Mouse (Mus musculus): ENCODE results near the gene Kcnn1.
"Not testable (repeated sequence)": the region's sequence is repeated elsewhere in the genome, so short reads cannot be mapped to it uniquely, and the experiment has no call there.

The Kcnn1 gene

DNA sequence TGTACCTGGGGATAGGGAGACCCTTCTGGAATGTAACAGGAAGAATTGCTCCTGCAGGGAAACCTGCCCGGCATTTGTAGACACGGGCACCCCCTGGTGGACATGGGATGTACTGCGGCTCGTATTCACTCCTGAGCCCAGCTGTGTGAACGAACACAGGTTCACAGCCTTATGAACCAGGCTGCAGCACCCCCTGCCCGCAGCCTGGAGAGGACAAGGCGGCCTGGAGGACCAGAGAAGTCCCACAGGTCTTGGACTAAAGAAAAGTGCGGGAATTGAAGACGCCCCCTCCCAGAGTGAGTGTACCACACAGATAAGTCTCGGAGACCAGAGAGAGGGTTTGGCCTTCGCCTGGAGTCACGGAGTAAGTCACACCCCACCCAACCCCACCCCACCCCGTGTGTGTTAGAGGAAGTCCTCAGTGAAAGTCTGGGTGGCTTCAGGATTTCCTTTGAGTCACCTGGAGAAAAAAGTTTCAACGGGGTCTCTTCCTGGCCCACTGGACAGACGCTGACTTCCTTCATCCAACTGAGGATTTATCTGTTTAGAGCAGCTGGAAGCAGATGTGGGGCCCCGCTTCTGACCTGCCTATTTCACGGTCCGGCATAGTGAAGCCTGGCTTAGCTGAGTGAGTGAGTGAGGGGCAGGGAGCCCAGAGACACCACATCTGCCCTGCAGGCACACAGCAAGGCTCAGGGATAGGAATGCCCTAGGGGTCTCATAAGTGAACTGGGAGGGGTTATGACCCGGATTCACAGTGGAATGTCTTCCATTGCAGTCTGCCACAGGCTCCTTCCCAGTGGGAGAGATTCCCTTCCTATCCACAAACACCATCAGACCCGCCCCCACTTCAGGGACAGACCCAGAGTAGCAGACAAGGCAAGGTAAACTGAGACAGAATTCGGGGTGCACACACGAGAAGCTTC lies 21.6 kb downstream of the Kcnn1 start:
- DNase-seq (ENCODE audit: low spot score), result peak; percentile 93

DNA sequence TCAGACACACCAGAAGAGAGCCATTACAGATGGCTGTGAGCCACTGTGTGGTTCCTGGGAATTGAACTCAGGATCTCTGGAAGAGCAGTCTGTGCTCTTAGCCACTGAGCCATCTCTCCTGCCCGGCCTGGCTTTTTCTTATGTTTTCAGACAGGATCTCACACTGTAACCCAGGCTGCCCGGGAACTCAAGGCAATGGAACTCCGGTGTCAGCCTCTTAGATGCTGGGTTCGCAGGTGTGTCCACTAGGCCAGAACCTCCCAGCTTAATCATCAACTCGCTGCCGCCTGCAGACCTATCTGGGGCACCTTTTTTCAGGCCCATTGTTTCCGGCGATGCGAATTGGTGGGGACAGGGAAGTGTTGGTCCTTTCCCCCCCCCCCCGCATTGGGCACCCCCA lies 22.5 kb downstream of the Kcnn1 start:
- peak; percentile 37 for DNase-seq (ENCODE audit: low spot score)

DNA sequence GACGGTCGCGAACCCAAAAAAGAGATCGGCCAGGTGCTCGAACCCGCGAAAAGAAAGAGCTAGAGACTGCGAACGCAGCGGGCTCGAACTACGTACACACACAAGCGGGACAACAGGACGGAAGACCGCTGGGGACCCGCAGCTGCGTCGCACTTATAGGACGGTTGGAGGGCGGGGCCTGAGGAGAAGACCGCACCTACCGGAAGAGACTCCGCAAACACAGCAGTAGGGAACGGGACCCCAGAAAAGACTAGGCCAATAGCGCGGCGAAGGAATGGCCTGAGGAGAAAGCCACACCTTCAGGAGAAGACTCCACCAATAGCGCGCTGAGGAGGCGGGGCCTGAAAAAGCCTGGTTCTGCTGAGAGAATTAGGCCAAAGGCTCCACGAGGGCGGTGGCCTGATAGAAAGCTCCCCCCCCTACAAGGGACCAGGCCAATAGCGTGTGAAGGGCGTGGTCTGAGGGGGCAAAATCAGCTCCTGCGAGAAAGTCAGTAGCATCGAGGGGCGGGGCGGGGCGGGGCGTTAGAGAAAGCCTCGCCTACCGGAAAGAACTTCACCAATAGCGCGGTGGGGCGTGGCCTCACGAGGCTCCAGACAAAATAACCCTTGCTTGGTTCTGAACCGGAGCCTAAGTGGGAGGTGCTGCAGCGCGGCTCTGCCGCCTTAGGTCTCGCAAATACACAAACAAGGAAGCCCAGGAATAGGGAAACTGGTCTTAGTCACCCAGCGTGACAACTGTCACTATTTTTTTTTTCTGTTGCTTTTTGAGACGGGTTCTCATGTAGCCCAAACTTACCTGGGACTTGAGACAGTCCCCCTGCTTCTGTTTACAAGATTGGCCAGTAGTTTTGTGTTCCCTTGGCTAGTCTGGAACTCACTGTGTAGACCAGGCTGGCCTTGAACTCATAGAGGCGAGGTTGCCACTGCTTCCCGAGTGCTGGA lies 23.4 kb downstream of the Kcnn1 start, which contains the start of gene Arrdc2:
TSS of gene Arrdc2 (minus strand) at position 313 of the 944 bp plus-strand sequence.
- peak; percentile 100 for DNase-seq (ENCODE audit: low spot score)

DNA sequence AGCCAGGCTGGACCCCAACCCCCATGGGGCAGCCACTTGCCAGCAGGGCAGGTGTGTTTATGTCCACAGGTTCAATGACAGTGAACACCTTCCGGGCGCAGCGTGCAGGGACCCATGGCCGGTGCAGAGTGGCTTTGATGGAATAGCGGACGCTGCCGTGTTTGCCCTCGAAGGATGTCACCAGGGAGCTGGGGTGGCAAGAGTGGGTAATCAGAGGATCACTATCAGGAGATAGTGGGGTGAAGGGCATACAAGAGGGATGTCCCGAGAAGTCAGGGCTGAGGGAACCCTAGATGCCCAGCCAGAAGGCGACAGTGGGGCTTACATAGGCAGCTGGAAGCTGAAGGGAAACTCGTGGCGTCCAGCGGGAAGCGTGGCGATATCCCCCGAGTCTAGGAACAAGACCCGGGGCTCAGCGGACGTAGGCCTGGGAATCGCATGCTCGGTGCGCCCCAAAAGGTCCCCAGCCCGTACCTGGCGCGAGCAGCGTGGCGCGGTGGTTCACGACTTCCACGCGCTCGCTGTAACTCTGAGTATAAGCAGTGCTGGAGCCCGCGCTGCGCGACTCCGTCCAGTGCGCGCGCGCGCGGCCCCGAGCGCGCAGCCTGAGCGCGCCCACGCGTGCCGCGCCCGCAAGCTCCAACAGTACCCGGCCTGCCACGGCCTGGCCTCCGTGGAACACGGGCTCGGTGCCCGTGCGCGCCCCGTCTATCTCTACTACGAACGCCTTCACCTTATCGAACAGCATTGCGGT lies 24.2 kb downstream of the Kcnn1 start:
- no peak for DNase-seq (ENCODE audit: low spot score)

DNA sequence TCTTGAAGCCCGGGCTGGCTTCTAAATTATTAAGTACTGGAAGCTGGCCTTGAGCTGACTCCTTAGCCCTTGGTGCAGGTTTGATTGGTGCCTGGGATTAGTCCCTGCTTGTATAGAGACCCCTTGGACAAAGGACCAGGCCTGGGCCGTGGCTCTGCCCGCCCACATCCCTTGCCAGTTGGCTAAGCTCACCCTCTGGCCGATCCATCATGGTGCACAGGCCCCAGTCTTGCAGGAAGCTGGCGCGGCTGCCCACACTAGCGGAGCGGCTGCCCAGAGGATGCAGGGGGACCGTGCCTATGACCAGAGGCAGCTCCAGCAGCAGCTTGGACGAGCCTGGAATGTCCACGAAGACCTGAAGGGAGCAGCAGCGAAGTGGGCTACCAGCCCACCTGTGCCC lies 26.4 kb downstream of the Kcnn1 start:
- DNase-seq (ENCODE audit: low spot score), result no peak

DNA sequence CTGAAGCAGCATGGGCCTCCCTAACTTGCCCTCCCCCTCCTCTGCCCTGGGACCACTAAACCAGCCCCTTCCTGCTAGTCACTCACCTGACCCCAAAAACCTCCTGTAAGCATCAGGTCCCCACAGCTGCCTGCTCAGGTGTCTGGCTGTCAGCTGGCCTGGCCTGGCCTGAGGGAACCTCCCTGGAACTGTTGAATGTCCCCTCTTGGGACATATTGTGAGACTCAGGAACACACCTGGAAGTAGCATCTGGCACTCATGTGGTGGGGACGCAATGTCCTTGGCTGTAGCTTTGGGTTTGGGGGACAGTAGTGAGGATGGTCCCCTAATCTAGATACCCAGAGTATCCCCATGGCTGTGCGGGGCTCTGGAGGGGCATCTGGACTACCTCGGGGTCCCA lies 29.0 kb downstream of the Kcnn1 start:
- DNase-seq (ENCODE audit: low spot score), result no peak

DNA sequence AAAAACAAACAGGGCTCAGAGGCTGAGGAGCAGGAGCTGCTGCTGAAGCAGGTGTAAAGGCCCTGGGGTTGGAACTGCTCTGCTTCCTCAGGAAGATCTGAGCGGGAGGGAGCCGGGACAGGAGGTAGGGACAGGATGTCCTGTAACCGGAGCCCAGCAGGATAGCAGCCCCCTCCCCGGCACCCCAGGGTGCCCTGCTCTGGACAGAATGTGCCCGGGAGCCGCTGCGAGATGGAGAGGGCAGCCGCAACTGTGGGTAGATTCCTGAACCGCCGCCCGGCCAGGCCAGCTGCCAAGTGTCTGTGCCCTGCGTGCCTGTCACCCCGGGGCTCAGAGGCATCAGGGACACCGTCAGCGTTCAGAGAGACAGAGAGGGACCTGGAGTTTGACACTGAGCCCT lies 29.5 kb downstream of the Kcnn1 start:
- no peak for DNase-seq (ENCODE audit: low spot score)

DNA sequence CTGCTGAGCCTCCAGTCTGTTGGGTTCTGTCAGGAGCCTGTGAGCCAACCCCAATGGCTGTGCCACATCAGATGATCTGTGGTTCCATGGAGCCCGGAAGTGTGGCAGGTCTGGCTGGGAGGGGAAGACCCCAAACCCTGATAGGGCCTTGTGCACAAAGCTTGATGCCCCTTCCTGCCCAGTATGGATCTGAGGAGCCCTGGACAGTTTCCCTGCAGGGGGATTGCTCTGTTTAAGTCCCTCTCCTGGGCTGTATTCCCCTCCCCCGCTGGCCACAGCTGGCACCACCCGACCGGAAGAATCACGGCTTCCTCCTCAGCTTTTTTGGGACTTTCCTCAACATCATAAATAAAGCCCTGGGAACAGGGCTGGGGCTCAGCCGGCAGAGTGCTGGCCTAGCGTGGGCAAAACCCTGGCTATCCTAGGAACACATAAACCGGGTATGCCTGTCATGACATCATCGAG lies 30.0 kb downstream of the Kcnn1 start:
- DNase-seq (ENCODE audit: low spot score), result no peak

DNA sequence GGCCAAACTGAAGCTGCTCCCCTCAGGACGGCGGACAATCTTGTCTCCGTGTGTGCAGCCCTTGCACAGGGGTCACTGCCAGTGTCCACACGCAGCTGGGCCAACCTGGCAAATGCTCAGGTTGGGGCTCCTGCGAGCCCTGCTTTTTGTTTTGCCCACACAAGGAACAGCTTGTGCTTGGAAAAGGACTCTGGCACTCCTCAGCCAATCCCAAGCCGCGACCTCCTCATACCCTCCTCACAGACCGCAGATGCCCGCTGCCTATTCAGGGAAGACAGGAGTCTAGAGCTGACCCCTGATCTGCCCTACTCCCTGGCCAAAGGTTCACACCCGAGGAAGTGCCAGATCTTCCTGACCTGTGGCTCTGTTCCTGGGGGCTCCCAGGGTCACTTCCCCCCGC lies 30.7 kb downstream of the Kcnn1 start:
- DNase-seq (ENCODE audit: low spot score), result no peak

DNA sequence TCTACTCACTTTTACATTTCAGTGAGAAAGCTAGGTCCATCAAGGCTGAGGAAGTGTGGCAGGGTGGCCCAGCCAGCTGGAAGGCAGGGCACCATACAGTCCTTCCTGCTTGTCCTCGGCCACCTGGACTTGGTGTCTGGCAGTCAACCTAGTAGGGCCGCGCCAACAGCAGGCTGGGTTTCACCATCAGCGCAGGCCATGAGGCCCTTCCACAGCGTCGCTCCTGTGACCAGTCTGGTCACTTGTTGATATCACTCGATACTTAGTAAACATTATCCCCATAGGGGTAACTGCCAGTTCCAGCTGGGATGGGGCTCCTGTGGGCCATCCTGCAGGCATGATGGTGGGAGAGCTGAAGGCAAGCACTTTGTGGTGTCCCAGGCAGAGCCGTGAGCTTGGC lies 31.5 kb downstream of the Kcnn1 start:
- no peak for DNase-seq (ENCODE audit: low spot score)

DNA sequence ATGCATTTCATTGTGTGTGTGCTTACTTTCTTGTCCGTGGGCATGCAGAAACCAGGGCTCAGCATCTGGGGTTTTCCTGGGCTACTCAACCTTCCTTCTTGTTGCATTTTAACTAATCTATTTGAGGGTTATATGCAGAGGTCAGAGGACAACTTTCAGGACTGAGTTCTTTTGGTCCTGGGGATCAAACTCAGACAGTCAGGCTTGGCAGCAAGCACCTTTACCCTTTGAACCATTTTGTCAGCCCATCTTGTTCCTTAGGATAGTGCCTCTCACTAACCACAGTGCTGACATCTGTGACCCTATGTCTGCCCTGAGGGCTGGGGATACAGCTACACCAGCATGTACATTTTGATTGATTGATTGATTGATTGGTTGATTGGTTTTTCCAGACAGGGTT lies 35.3 kb downstream of the Kcnn1 start:
- no peak for DNase-seq (ENCODE audit: low spot score)

DNA sequence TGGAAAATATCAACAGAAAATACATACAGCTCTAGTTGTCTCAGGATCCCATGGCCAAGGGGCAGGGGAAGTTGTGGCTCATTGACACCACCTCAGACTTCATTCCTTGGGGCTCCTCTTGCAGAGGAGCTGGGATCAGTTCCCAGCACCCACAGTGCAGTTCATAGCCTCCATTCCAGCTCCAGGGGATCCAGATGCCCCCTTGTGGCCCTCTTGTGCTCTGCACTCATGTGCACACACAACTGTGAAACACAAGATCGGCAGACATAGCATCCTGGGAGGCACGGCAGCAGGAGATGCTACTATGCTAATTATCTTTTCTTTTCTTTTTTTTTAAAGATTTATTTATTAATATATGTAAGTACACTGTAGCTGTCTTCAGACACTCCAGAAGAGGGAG lies 36.0 kb downstream of the Kcnn1 start:
- DNase-seq (ENCODE audit: low spot score), result no peak

DNA sequence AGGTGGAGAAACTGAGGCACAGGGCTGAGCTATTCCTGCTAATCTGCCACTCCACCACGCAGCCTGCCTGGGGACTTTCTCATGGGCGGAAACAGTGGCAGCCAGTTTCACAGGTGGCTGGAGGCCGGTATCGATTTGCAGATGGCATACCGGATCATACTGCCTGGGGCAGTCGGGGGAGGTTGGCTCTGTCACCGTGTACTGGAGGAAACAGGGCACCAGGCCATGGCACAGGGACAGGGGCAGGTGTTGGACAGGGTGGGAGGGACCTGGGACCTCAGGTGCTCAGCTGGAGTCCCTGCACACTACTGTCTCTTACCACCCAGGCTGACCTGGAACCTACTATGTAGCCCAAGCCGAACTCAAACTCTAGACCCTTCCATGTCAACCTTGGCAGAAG lies 37.2 kb downstream of the Kcnn1 start:
- DNase-seq (ENCODE audit: low spot score), result no peak

DNA sequence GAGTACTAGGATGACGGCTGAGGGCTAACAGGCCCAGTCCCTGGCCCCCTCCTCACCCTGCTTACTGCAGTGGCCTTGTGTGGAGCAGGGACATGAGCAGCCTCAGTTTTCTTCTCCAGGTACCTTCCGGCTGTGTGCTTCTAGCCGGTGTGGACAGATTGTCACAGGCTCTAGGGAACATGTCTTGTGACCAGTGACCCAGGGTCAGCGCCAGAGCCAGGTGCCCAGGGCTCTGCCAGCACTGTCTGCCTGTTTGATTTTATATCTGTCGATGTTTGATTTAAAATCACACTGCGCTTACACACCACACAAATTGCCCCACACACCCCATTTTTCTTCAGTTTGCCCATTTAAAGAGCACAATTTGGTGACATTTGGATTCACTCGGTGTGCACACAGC lies 39.3 kb downstream of the Kcnn1 start:
- no peak for DNase-seq (ENCODE audit: low spot score)

DNA sequence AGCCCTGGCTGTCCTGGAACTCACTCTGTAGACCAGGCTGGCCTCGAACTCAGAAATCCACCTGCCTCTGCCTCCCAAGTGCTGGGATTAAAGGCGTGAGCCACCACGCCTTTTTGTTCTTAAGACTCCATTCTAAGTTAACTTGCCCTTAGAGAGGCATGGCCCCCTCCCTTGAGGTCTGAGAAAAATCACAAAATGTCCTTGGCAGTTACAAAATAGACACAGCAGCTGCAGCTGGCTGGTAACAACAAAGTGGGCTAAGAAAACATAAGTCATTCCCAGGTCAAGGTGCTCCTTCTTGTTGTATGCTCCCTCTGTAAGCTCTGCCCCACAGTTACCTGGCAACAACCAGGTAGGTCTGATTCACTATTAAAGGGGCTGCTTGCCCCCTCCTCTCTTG lies 40.5 kb downstream of the Kcnn1 start:
- not testable (repeated sequence) for DNase-seq (ENCODE audit: low spot score)

DNA sequence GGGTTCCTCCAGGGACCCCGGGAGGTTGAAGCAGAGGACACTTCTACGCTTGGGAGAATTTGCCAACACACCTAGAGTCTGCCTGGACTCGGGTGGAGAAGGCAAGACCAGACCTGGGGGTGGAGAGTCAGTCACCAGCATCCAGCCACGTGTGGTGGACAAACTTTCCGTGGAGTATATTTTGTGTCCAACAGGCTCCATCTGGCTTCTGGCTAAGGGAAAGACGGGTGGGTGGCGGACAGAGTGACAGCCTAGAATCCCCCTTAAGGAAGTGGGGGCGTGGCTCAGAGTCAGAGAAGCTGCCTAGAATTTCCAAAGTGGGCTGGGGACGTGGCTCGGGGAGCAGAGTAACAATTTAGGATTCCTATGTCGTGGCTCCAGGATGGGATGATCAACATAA lies 41.1 kb downstream of the Kcnn1 start:
- no peak for DNase-seq (ENCODE audit: low spot score)

DNA sequence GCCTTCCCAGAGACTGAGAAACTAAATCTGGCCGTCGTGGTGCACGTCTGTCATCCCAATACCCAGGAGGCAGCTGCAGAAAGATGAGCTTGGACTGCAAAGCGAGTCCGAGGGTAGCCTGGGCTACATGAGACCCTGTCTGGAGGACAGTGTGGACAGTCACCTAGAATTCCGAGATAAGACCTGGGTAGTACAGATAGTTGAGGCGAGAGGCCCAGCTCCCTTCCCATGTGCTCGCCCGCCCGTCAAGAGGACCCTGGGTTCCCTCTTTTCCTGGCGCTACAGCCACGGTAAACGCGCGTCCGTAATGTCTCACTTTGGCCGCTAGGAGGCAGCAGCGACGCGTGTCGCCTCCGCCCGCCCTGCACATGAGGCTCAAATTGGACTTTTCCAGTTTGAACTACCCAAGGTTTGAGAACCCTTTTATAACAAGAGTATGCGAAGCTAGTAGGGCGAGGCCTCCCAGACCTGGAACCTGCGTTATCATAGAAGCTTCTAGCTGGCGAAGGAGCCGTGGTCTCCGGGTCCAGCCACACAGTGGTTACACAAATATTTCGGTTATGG lies 41.6 kb downstream of the Kcnn1 start:
- DNase-seq (ENCODE audit: low spot score), result peak; percentile 84

DNA sequence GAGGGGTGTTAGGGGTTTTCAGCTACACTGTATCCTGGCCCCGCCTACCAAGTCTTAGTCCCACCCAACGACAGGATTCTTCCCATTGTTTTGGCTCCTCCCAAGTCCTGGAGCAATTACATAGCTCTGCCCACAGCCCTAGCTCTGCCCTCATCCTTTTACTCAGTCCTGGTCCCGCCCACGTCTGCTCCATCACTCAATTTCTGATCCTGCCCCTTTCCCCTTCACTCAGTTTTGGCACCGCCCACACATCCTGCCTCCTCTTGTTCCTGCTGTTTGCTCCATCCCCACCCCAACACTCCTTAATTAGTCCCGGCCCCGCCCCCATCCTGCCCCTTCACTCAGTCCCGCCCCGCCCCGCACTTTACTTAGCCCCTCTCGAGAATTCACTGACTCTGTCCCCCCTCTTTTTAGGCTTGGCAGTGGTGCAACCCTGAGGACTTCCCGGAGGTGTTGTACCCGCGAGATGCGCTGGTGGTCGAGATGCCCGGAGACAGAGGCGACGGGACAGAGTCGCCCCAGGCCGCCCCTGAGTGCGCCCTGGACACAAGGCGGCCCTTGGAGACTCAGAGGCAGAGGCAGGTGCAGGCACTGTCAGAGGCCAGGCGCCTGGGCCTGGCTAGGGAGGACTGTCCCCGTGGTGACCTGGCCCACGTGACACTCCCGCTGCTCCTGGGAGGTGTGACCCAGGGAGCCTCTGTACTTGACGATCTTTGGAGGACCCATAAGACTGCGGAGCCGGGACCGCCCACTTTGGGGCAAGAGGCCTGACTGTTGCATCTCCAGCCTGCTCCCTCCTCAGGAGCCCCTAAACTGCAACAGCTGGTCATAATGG lies 42.7 kb downstream of the Kcnn1 start:
- DNase-seq (ENCODE audit: low spot score), result peak; percentile 87

DNA sequence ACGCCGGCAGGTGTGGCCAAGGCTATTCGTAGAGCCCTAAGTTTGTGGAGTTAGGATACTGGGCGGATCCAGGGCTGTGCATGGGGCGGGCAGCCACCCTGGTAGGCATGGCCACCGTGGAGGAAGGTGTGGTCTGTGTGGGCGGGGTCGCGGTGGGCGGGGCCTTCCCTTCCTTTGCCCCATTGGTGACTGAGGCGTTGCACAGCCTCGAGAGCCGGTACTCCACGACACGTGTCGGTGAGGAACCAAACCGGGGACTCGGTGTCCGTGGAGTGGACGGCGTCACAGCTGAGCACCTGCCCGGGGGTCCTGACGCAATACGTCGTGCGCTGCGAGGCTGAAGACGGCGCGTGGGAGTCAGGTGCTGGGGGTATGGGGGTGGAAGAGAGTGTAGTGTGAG lies 46.4 kb downstream of the Kcnn1 start:
- no peak for DNase-seq (ENCODE audit: low spot score)

DNA sequence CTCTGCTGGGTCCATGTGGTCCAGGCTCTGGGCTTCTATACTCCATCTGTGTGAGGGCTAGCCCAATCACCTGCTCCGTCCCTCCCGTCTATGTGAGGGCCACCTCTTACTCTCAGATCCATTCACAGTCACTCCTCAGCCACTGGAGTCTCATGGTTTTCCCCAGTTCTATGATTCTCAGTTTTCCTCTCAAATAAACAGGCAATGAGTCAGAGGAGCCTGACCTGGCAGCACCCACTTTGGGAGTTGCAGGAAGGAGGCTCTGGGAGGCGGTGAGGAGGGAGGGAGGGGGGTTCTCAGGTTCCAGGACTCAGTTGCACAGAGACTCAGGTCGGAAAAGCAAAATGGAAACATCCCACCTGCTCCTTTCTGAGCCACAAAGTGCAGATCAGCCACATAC lies 50.2 kb downstream of the Kcnn1 start:
- DNase-seq (ENCODE audit: low spot score), result no peak

DNA sequence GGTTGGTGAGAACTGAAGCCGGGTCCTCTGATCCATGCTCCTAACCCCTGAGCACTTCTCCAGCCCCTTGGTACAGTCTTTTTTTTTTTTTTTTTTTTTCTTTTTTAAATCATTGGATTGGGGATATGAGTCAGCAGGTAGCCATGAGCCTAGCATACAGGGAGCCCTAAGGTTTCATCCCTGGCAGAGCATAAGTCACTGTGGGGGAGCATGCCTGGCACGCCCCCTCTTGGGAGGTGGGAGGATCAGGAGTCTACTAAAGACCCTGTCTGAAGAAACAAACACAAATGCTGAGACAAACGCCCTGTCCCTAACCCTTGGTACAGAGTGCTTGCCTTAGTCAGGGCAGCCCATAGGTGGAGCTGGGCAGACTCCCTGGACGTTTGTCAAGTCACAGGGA lies 51.0 kb downstream of the Kcnn1 start:
- DNase-seq (ENCODE audit: low spot score), result no peak

Measured in MN1 (cell line).